Mouse (Mus musculus) thymus, adult 2 months (tissue): ENCODE data around the gene Arhgef1. TPM values are rescaled to one million over a fixed set of nuclear protein-coding genes. Genes with fewer than 3 reads are reported as not detected.

Source experiments
- DNase-seq: peaks from one replicate; pipeline ENCODE4 v3.0.0; 2021
- H3K27ac ChIP-seq: fragments of 200-500 bp; 2 replicates; pipeline ENCODE4 v1.5.1; 2012; ENCODE audit warnings: low read length, control low read depth; ENCODE audit not compliant: control insufficient read depth, insufficient read depth
- H3K27me3 ChIP-seq: fragments of 200-500 bp; 2 replicates; pipeline ENCODE4 v1.6.1; 2012; ENCODE audit warnings: mild to moderate bottlenecking, low read length, moderate library complexity, mixed read lengths; ENCODE audit not compliant: control insufficient read depth, insufficient read depth
- H3K36me3 ChIP-seq: fragments of 200-500 bp; 2 replicates; pipeline ENCODE4 v1.6.1; 2012; ENCODE audit warnings: mild to moderate bottlenecking, low read length, moderate library complexity; ENCODE audit not compliant: control insufficient read depth, insufficient read depth
- H3K4me1 ChIP-seq: fragments of 200-500 bp; replicated peaks from 2 replicates; pipeline ENCODE4 v1.6.1; 2012; ENCODE audit warnings: low read length; ENCODE audit not compliant: control insufficient read depth, insufficient read depth
- H3K4me3 ChIP-seq: fragments of 200-500 bp; 2 replicates; pipeline ENCODE4 v1.5.1; 2012; ENCODE audit warnings: mild to moderate bottlenecking, low read length, control low read depth, moderate library complexity; ENCODE audit not compliant: control insufficient read depth, insufficient read depth
- CTCF ChIP-seq: fragments of 200-500 bp; IDR thresholded peaks from 2 replicates; pipeline ENCODE4 v1.5.1; 2012; ENCODE audit warnings: mild to moderate bottlenecking, control low read depth, low read length, moderate library complexity, borderline replicate concordance; ENCODE audit not compliant: control insufficient read depth, poor library complexity, insufficient read depth; ENCODE audit errors: extremely low read depth
- POLR2A ChIP-seq: fragments of 200-500 bp; IDR thresholded peaks from 2 replicates; pipeline ENCODE4 v1.6.1; 2012; ENCODE audit warnings: mild to moderate bottlenecking, low read length, control low read depth, moderate library complexity; ENCODE audit not compliant: control insufficient read depth, poor library complexity, insufficient read depth; ENCODE audit errors: extremely low read depth
- WGBS: fragments of 180-500 bp; shearing (Covaris S2); methylation state at CpG from one replicate; pipeline ENCODE4 v1.1.7; 2018; 5-methylcytosine and 5-hydroxymethylcytosine counted together
- polyA plus RNA-seq: library from polyadenylated mRNA; depleted of rRNA; stranded (reverse); fragments of >200 nt; gene quantifications from 2 replicates; pipeline ENCODE4 v1.2.3, GENCODE M21; 2012; rRNA removed

Arhgef1 gene
- polyA plus RNA-seq, 1 experiment: 1,726 TPM

- Histone ChIP-seq H3K36me3 (no peaks in the 10 kb centered on the region), H3K27me3 (no peaks in the 10 kb centered on the region), H3K4me1 (peaks cover 16% of the 10 kb centered on the region), H3K4me3 (no peak overlapping the region), H3K27ac (no peak overlapping the region)
- 21% methylated on average over 9 of the region's 9 CpGs for WGBS
- TF ChIP-seq CTCF (peak; percentile 83), POLR2A (no peak)
- DNase-seq: peak; percentile 35
Measured at GRCm38 (mm10) chr7:24974893-24975595, 72.3 kb downstream of the Arhgef1 start.

Other genes with a start within 250 kb of the Arhgef1 start
- 0.38 TPM in 1 of 2 replicates, not detected in the other for gene Tex101, start 226.2 kb upstream of the Arhgef1 start, polyA plus RNA-seq
- not detected in 2 replicates for gene BC049730, start 193.7 kb upstream of the Arhgef1 start, polyA plus RNA-seq
- not detected in 2 replicates for gene Gm4763, start 176.0 kb upstream of the Arhgef1 start, polyA plus RNA-seq
- gene Cd177, start 142.6 kb upstream of the Arhgef1 start, polyA plus RNA-seq: 2.9 and 3.0 TPM in 2 replicates
- gene Ceacam10, start 125.7 kb upstream of the Arhgef1 start, polyA plus RNA-seq: 1.4 and 2.1 TPM in 2 replicates
- gene Gm9844, start 40.7 kb upstream of the Arhgef1 start, polyA plus RNA-seq: 6.4 and 6.8 TPM in 2 replicates
- 0.15 TPM in 1 of 2 replicates, not detected in the other for gene Lypd4, start 33.0 kb upstream of the Arhgef1 start, polyA plus RNA-seq
- not detected in 2 replicates for gene Dmrtc2, start 32.9 kb upstream of the Arhgef1 start, polyA plus RNA-seq
- gene Rps19, start 18.5 kb upstream of the Arhgef1 start, polyA plus RNA-seq: 543 and 698 TPM in 2 replicates
- gene Cd79a, start 5.5 kb upstream of the Arhgef1 start, polyA plus RNA-seq: 38.2 and 44.0 TPM in 2 replicates
- 0.31 TPM in 1 of 2 replicates, not detected in the other for gene Gm4881, start 41.6 kb downstream of the Arhgef1 start, polyA plus RNA-seq
- 433 and 569 TPM in 2 replicates for gene Rabac1, start 69.8 kb downstream of the Arhgef1 start, polyA plus RNA-seq
- gene Atp1a3, start 103.0 kb downstream of the Arhgef1 start, polyA plus RNA-seq: 5.6 and 7.1 TPM in 2 replicates
- gene Grik5, start 169.4 kb downstream of the Arhgef1 start, polyA plus RNA-seq: 19.1 and 23.0 TPM in 2 replicates
- gene Zfp574, start 169.7 kb downstream of the Arhgef1 start, polyA plus RNA-seq: 65.0 and 68.8 TPM in 2 replicates